Mouse (Mus musculus): ENCODE data around the gene Tbx6. TPM values are rescaled to one million over a fixed set of nuclear protein-coding genes. Genes with fewer than 3 reads are reported as not detected.
"Not testable (repeated sequence)": the region's sequence is repeated elsewhere in the genome, so short reads cannot be mapped to it uniquely, and the experiment has no call there.

The Tbx6 gene
- polyA plus RNA-seq, 1 experiment: 1.9 TPM

GRCm38 (mm10) chr7:126767001-126767400 lies 14.3 kb upstream of the Tbx6 start:
- DNase-seq (ENCODE audit: low read depth): no peak

DNA sequence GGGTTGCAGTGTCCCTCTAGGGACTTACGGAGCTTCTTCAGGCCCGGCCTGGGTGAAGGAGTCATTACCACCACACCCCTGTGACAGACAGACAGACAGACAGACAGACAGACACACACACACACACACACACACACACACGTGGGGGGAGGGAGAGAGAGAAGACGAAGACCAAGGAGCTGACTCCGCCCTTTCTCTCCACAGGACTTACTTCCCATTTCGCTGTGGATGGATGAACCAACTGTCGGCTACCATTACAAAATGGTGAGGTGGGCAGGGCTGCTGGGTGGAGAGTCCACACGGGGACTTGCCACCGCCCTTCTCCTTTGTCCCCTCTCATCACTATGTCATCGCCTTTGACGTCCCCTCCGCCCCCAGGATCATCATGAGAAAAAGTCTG lies 10.5 kb upstream of the Tbx6 start:
- no peak for DNase-seq (ENCODE audit: low read depth)

DNA sequence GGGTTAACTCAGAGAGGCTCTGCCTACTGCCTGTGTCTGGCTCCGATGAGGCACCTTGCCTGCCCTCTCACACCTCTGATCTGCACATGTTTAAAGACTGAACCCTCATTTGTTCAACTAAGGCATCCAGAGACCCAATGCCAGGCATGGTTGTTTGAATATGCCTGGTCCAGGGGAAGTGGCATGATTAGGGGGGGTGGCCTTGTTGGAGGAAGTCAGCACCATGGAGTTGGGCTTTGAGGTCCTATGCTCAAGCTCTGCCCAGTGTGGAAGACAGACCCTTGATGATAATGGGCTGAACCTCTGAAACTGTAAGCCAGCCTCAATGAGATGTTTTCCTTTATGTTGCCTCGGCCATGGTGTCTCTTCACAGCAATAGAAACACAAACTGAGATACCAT lies 7.9 kb upstream of the Tbx6 start:
- DNase-seq (ENCODE audit: low read depth): no peak

DNA sequence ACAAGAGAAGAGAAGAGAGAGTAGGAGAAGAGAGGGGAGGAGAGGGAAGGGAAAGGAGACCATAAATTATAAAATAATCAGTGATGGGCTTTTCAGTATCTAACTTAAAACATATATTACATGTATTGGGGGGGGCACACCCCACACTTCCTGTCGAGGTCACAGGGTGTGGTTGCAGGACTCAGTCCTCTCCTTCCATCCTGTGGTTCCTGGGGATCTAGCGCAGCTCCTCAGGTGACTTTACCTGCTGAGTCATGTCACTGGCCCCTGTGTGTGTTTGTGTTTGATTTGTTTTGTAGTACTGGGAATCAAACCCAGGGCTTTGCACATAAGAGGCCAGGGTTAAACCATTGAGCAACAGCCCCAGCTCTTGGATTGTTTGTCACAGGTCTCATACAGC lies 6.8 kb upstream of the Tbx6 start:
- no peak for DNase-seq (ENCODE audit: low read depth)

DNA sequence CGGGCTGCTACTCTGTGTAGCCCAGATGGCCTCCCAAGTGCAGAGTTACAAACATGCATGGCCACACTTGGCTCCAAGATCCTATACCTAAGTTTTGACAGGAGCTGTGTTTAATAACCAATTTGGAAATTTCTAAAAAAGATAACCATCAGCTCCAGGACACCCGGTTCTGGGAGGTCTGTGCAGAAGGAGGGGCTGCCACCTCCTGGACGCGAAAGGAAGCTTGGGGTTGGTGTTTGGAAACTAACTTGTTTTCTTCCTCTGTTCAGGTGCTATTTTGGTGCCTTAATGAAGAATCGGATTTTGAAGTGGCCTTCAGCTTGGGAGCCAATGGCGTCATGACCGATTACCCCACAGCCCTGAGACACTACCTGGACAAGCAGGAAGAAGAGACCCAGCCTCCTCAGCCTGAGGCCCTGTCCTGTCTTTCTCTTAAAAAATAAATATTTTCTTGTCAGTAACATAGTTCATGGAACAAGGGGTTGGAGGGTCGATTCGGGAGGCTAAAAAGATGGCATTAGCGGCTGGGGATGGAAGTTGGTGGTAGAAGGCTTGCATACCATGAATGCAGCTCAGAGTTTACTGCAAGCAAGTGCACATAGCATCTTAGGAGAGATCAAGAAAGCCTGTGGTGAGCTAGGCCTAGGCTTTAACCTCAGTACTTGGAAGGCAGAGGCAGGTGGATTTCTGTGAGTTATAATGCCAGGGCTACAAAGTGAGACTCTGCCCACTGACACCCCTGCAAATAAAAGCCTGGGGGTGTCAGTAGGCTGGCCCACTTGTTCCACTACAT lies 5.9 kb upstream of the Tbx6 start:
- DNase-seq (ENCODE audit: low read depth): no peak

DNA sequence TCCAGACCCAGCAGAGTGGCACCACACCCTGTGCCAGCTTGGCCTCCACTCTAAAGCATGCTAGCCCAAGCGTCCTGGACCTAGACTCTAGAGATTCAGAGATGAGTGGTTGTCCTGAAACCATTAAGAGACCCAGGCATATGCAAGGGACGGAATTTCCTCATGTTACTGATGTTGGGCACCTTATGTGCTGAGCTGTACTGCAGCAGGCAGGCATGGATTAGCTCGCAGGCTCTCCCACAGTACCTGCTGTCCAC lies 5.4 kb upstream of the Tbx6 start:
- DNase-seq (ENCODE audit: low read depth): no peak

- DNase-seq (ENCODE audit: low read depth): no peak
Measured at GRCm38 (mm10) chr7:126776598-126777057, 4.7 kb upstream of the Tbx6 start, which contains the start of gene Ypel3. Gene Ypel3 (plus strand): TSS chr7:126776955.

GRCm38 (mm10) chr7:126777476-126777875 lies 3.8 kb upstream of the Tbx6 start:
- no peak for DNase-seq (ENCODE audit: low read depth)

DNA sequence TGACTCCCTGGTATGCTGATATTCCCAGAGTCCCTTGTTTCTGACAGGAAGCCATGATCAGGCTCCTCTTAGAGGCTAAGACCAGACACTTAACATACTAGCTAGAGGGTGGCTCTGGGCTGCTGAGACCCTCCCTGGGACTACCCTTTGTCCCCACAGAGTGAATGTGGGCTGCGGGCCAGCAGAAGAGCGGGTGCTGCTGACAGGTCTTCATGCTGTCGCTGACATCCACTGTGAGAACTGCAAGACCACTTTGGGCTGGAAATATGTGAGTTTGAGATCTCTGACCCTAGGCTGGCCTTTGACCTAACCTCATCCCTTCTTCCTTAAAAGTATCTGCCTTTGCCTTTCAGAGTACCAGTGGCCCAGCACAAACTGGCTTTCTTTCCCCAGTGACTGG lies 3.1 kb upstream of the Tbx6 start:
- no peak for DNase-seq (ENCODE audit: low read depth)

DNA sequence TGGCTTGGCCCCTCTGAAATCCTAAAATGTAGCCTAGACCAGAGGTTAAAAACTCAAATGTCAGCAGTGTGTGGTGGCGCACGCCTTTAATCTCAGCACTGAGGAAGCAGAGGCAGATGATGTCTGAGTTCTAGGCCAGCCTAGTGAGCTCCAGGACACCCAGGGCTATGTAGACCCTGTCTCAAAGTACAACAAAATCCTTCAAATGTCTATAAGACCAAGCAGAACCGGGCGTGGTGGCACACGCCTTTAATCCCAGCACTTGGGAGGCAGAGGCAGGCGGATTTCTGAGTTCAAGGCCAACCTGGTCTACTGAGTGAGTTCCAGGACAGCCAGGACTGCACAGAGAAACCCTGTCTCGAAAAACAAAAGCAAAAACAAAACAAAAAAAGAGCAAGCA lies 2.2 kb upstream of the Tbx6 start:
- not testable (repeated sequence) for DNase-seq (ENCODE audit: low read depth)

GRCm38 (mm10) chr7:126779983-126780970 lies 1.0 kb upstream of the Tbx6 start:
- no peak for DNase-seq (ENCODE audit: low read depth)

- no peak for DNase-seq (ENCODE audit: low read depth)
Measured at GRCm38 (mm10) chr7:126781661-126782370, 533 bp downstream of the Tbx6 start.

- DNase-seq (ENCODE audit: low read depth): no peak
Measured at GRCm38 (mm10) chr7:126782693-126783092, 1.4 kb downstream of the Tbx6 start.

- no peak for DNase-seq (ENCODE audit: low read depth)
Measured at GRCm38 (mm10) chr7:126784469-126784868, 3.2 kb downstream of the Tbx6 start.

GRCm38 (mm10) chr7:126785056-126785455 lies 3.8 kb downstream of the Tbx6 start:
- DNase-seq (ENCODE audit: low read depth): no peak

- no peak for DNase-seq (ENCODE audit: low read depth)
Measured at GRCm38 (mm10) chr7:126786142-126786541, 4.9 kb downstream of the Tbx6 start.

DNA sequence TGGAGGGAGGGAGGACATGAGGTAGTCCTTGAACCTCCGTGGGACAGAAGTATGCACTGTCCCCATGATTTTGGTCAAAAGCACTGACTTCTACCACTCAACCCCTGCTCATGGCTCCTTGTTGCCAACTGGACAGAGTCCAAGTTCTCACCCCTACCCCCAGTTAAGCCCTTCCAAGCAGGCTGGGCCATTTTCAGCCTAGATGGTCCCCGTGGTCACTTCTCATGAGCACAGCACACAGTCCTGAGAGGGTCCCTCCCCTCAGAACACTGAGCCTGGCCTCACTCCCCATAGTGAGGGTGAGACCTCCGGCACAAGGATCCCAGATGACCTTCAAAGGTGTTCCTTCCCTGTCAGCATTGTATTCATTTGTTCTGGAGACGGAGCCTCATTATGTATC lies 7.9 kb downstream of the Tbx6 start:
- DNase-seq (ENCODE audit: low read depth): no peak

GRCm38 (mm10) chr7:126791851-126792720 lies 10.8 kb downstream of the Tbx6 start, which contains the start of gene Ppp4c:
Gene Ppp4c (minus strand): TSS chr7:126792496.
- DNase-seq (ENCODE audit: low read depth): no peak

GRCm38 (mm10) chr7:126792721-126793443 lies 11.6 kb downstream of the Tbx6 start:
- DNase-seq (ENCODE audit: low read depth): no peak

GRCm38 (mm10) chr7:126793456-126794270 lies 12.4 kb downstream of the Tbx6 start:
- DNase-seq (ENCODE audit: low read depth): no peak
